Mouse (Mus musculus) ovary, adult 18-20 months (tissue): ENCODE data around the gene Fmnl2.

Experiments
- DNase-seq: peaks from one replicate; pipeline ENCODE4 v3.0.0; 2022; ENCODE audit warnings: low spot score, mixed read lengths

Fmnl2 gene

GRCm38 (mm10) chr2:52913746-52914145, 56.1 kb downstream of the Fmnl2 start:
- no peak for DNase-seq

- no peak for DNase-seq
Observed at GRCm38 (mm10) chr2:52915536-52915935, 57.9 kb downstream of the Fmnl2 start.

GRCm38 (mm10) chr2:52918094-52918493, 60.4 kb downstream of the Fmnl2 start:
- no peak for DNase-seq

GRCm38 (mm10) chr2:52920701-52921435, 63.2 kb downstream of the Fmnl2 start:
- no peak for DNase-seq

GRCm38 (mm10) chr2:52925062-52925461, 67.4 kb downstream of the Fmnl2 start:
- no peak for DNase-seq

GRCm38 (mm10) chr2:52927381-52927780, 69.7 kb downstream of the Fmnl2 start:
- DNase-seq = no peak

GRCm38 (mm10) chr2:52927858-52928301, 70.2 kb downstream of the Fmnl2 start:
- DNase-seq = no peak

GRCm38 (mm10) chr2:52928401-52928800, 70.7 kb downstream of the Fmnl2 start:
- no peak for DNase-seq

GRCm38 (mm10) chr2:52930106-52930868, 72.6 kb downstream of the Fmnl2 start:
- peak; percentile 46 for DNase-seq

GRCm38 (mm10) chr2:52931315-52931714, 73.7 kb downstream of the Fmnl2 start:
- DNase-seq = no peak

GRCm38 (mm10) chr2:52935906-52936305, 78.2 kb downstream of the Fmnl2 start:
- no peak for DNase-seq

- no peak for DNase-seq
Observed at GRCm38 (mm10) chr2:52938351-52939074, 80.9 kb downstream of the Fmnl2 start.

GRCm38 (mm10) chr2:52943644-52944423, 86.2 kb downstream of the Fmnl2 start:
- DNase-seq = no peak

- no peak for DNase-seq
Observed at GRCm38 (mm10) chr2:52944594-52944993, 86.9 kb downstream of the Fmnl2 start.

- no peak for DNase-seq
Observed at GRCm38 (mm10) chr2:52946074-52946473, 88.4 kb downstream of the Fmnl2 start.

- no peak for DNase-seq
Observed at GRCm38 (mm10) chr2:52946524-52947186, 89.0 kb downstream of the Fmnl2 start.

GRCm38 (mm10) chr2:52948406-52948805, 90.7 kb downstream of the Fmnl2 start:
- no peak for DNase-seq

- no peak for DNase-seq
Observed at GRCm38 (mm10) chr2:52949556-52949955, 91.9 kb downstream of the Fmnl2 start.

GRCm38 (mm10) chr2:52950226-52950625, 92.6 kb downstream of the Fmnl2 start:
- DNase-seq = no peak

- DNase-seq = peak; percentile 52
Observed at GRCm38 (mm10) chr2:52952202-52952730, 94.6 kb downstream of the Fmnl2 start.

- peak; percentile 75 for DNase-seq
Observed at GRCm38 (mm10) chr2:52955090-52955489, 97.4 kb downstream of the Fmnl2 start.
